Mouse (Mus musculus) urinary bladder, postnatal 36 days (tissue): ENCODE measurements around the gene Gm6034.
"Not testable (repeated sequence)": the region's sequence is repeated elsewhere in the genome, so short reads cannot be mapped to it uniquely, and the experiment has no call there.

Source experiments
- DNase-seq, 2 experiments: peaks; one replicate each; pipeline ENCODE4 v3.0.0; 2022; ENCODE audit warnings: low spot score in 2 of 2, mixed read lengths in 1 of 2

The Gm6034 gene

DNA sequence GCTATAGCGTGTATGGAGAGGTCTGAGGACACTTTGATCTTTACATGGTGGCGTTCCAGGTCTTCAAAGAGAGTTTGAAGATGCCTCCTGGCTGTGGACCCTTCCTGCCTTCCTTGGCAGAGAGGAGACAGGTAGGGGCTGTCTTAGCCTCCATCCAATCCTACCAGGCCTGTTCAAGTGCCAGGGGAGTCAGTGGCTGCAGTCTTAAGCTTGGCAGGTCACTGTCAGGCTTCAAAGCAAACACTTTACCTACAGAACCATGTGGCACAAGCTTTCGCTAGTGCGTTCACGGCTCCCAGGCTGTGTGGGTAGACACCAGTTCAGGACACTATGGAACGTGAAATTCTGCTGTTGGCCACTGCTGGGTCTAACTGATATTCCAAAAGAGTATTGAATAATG lies 19.8 kb upstream of the Gm6034 start:
- no peak for DNase-seq

DNA sequence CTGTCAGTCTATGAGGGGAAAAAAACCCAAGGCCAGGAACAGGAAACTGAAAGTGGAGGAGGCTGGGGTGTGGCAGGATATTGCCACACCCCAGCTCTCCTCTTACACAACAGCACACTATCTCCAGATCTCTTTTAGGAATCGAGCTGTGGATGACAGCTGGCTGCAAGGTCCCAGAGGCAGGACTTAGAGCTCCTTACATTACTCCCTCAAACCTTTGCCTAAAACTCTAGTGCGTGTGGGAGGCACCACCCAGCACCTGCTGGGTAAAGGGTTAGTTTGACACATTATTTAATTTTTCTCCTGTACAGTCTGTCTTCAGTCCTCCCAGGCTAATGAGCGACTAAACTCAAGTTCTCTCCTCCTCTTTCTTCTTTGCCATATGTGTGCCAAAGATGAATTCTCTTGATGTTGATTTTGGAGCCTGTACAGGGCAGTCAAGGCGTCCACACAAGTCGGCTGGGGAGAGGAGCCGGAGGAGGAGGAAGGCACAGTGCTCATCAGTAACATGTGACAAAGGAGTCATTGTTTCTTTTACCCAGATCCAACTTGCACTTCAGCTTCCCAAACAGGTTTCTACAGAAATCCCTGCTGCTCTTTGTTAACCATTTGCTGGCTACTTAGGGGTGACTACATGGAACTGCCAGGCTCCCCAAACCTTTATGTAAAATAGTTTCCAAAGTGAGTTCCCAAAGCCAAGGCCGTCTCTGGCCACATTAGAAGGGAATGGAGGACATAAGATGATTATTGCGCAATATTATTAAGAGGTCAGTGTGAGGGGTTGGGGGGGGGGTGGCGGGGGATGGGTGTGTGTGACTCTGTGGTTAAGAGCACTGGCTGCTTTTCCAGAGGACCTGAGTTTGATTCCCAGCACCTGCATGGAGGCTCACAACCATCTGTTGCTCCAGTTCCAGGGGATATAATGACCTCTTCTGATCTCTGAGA lies 18.8 kb upstream of the Gm6034 start:
- peak; percentile 42 to 58 for DNase-seq

DNA sequence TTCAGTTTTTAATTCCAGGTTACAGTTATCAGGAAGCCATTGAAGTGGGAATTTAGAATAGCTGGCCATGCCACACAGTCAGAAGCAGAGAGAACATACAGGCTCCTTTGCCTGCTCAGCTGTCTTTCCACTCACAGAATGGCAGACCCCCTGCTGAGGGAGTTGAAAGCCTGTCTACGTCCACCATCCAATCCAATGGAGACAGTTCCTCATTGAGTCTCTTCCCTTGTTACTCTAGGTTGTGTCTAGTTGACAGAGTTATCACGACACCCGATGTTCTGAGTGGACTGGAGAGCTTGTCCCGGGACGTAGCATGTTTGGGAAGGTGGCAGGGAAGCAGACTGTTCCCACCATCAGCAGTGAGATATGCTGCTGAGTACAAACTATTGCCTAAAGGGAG lies 17.6 kb upstream of the Gm6034 start:
- no peak for DNase-seq

DNA sequence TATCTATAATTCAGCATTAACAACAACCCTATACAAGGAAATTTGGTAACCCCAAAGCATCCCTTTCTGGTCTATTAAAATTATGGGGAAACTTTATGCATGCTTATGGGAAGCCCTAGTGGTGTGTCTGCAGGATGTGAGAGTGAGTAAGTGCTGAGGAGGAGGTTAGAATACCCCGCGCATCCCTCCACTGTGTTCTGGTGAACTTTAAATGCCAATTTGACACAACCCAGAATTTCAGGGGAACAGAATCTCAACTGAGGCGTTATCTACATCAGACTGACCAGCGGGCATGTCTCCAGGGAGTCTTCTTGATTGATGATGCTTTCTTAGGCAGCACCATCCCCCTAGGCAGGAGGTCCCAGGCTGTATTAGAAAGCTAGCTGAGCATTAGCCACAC lies 16.9 kb upstream of the Gm6034 start:
- no peak for DNase-seq

DNA sequence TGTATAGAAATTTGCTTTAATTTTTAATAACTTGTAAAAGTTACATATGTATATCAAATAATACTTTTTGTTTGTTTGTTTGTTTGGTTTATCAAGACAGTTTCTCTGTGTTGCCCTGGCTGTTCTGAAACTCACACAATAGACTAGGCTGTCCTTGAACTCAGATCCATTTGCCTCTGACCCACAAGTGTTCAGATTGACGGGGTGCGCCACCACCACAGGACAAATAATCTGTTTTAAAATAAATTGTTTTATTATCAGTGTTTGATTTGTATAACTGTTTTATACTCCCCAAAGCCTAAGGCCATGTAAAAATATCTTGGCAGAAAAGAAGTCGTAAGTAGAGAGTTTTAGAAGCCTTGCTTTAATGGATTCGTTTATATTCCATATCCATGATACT lies 15.1 kb upstream of the Gm6034 start:
- no peak for DNase-seq

DNA sequence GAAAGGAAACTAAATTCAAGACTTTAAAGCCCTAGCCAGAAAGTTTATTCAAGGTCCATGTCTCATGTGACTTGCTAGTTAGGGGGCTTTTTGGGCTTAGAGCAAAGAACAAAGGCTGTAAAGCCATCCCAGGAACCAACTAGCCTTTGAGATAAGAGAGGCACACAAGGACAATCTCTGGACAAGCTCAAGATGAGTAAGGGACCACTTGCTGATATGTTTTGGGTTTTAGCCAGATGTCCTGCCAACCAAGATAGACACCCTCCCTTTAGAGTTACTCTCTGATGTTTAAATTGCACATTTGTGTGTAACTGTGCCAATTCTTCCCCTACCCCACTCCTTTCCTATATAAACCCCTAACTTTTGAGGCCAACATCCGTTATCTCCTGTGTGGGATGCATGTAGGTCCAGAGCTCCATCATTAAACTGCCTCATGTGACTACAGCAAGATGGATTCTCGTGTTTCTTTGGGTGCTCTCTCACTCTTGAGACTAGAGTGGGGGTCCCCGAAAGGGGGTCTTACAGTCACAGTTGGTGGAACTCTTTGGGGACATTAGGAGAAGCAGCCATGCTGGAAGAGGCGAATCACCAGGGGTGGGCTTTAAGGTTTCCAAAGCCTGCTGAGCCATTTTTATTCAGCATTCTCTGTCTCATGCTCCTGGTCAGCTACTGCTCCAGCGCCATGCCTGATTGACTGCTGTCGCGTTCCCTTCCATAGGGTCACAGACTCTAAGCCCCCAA lies 13.7 kb upstream of the Gm6034 start:
- DNase-seq: no peak

DNA sequence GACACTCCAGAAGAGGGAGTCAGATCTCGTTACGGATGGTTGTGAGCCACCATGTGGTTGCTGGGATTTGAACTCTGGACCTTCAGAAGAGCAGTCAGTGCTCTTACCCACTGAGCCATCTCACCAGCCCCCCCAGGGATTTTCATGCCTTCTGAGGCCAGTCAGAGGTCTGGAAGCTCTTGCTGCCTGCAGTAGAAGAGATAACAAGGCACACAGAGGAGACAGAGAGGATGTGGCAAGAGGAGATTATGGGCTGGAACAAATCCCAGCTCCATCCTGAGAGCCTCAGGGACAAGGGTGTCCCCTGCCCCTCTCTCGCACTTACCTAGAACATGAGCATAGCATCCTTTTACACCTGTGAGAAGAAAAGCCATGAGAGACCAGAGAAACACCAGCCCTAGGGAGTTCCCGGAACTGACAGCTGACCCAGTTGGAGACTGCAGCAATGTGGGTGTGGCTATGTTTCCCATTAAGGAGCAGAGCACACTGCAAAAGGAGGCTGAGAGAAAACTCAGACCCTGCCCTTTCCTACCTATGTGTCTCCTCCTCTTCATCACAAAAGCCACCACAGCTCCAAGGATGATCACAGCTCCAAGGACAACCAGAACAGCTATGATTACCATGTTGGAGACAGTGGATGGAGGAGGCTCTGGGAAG lies 12.6 kb upstream of the Gm6034 start:
- DNase-seq: not testable (repeated sequence)

DNA sequence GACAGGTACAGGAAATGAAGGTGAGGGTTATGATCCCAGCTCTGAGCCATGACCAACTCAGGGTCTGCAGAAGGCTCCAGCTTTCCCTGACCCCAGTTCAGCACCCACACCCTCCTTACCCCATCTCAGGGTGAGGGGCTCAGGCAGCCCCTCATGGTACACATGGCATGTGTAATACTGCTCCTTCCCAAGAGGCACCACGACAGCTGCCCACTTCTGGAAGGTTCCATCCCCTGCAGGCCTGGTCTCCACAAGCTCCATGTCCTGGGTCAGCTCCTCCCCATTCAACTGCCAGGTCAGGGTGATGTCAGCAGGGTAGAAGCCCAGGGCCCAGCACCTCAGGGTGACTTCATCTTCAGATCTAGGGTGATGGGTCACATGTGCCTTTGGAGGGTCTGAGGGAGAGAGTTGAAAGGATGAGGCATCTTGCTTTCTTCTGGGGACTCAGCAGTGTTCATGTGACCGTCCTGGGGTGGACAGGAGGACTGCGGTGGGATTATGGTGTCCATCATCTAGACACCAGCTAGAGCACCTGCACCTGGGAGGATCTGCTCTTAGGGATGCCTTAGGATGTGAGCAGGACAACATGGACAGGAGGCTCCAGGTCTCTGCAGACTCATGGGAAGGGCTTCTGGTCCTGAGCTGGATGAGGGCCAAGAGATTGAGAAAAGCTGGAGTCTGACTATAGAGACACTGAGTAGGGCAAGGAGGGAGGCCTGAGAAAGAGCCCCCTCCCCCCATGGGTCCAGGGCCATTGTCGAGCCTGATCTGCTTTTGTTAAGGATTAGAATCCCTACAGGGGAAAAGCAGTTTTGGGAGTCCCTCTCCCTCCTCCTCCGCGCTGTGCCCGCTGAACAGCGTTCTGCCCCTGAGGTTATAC lies 11.8 kb upstream of the Gm6034 start:
- DNase-seq: not testable (repeated sequence)

DNA sequence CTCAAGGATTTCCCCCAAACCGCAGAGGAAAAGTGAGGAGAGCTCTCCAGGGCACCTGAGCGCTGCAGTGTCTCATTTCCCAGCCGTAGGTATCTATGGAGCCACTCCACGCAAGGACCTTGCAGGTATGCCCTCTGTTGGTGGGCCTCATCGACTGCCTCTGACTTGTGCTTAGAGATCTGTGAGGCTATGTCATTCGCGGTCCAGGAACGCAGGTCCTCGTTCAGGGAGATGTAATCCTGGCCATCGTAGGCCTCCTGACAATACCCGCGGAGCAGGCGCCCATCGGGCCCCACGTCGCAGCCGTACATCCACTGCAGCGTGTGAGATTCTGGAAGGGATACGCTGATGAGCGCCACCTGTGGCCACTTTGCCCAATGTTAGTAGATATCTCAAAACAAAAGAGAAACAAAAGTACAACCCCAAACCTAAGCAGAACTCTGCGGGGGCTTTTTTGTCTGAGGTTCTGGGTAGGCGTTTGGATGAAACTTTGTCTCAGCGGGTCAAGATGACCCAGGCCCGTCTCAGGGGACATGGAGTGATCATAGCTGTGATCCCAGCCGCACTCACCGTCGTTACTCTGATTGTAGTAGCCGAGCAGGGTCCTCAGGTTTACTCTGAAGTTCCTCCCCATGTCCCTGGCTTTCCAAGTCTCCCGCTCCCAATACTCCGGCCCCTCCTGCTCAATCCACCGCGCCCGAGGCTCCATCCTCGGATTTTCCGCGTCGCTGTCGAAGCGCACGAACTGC lies 11.0 kb upstream of the Gm6034 start:
- DNase-seq: peak; percentile 58 to 62

DNA sequence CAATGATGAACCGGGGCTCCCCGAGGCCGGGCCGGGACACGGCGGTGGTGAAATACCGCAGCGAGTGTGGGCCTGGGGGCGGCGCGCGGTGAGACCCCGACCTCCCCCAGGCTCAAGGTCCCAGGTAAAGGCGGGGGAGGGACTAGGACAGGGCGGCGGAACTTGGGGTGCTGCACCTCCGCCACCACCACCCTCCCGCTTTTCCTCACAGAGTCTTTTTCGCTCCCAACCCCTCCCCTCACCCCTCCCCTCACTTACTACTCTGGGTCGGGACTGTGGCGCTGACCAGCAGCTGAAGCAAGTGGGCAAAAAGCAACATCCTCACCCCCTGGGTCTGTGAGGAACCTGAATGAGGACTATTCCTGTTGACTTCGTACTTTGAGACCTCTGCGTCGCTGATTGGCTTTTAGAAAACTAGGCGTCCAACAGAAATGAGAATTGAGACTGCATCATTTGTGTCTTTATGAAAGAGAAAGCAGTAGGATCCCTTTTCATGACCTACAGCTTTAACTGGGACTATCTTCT lies 10.3 kb upstream of the Gm6034 start, which contains the start of gene H2-T23:
TSS of gene H2-T23 (minus strand) at position 505 of the 525 bp plus-strand sequence.
- peak; percentile 51 to 64 for DNase-seq

DNA sequence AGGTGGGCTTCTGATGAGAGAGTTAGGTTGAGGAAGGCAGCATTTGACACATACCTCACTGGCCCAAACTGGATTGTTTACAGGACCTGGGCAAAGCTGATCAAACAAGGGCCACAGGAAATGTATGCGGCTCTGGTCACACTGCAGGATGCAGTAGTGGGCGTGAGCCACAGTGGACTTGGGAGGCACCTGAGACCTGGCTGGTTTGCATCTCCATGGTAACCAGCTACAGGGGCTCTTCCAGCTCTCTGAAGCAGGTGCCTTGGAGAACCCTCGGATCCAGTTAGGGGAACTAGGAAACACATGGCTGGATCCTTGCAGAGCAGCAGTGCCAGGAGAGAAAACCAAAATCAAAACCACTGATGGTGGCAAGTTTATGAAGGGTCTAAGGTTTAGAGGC lies 8.2 kb upstream of the Gm6034 start:
- DNase-seq: not testable (repeated sequence)

DNA sequence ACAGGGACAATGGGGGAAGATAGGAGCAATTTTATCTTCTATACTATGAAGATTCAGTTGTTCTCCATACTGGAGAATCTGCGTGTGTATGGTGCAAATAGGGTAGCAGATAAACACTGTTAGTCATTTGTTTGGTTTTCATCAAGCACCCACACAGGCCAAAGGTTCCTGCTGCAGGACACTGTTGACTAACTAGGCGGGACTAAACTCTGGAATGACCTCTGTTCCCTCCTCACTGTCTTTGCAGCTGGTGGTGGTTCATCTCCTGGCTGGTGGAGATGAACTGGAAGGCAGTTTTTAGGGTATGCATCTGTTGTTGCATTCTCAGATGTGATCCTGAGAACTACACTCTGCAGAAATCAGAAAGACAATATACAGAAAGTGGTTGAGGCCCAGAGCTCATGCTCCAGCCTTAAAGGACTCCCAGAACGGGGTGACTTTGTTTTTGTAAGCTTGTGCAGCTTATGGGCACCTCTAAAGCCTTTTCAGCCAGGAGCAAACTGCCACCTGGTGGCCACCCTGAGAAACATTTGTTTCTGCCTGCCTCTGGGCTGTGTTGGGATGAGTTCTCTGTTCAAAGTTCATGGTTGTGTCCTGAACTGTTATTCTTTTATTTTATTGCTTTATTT lies 7.6 kb upstream of the Gm6034 start:
- DNase-seq: peak; percentile 47 to 60

DNA sequence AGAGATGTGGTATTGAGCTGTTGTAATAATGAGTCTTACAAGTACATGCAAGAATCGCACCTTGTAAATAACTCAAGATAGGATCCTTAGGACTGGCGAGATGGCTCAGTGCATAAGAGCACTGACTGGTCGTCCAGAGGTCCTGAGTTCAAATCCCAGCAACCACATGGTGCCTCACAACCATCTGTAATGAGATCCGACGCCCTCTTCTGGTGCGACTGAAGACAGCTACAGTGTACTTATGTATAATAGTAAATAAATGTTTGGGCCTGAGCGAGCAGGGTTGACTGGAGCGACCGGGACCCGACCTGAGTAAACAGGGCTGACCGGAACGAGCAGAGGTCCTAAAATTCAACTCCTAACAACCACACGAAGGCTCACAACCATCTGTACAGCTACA lies 6.6 kb upstream of the Gm6034 start:
- not testable (repeated sequence) for DNase-seq

DNA sequence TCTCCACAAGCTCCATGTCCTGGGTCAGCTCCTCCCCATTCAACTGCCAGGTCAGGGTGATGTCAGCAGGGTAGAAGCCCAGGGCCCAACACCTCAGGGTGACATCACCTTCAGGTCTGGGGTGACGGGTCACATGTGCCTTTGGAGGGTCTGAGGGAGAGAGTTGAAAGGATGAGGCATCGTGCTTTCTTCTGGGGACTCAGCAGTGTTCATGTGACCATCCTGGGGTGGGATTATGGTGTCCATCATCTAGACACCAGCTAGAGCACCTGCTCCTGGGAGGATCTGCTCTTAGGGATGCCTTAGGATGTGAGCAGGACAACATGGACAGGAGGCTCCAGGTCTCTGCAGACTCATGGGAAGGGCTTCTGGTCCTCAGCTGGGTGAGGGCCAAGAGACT lies 2.2 kb upstream of the Gm6034 start:
- DNase-seq: not testable (repeated sequence)

DNA sequence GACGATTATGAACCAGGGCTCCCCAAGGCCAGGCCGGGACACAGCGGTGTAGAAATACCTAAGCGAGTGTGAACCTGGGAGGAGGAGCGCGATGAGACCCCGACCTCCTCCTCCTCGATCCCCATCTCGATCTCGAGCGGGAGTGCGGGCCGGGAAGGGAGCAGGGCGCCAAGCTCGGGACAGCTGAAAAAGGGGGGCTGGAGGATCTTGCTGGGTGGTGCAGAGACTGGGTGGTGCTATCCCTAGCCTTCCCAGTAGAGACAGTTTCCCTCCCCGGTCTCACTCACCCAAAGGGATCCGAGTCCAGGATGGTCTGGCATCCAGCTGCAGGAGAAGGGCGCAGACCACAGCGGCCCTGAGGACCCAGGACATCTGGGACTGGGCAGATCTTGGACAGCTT lies 706 bp upstream of the Gm6034 start:
- DNase-seq: not testable (repeated sequence)

DNA sequence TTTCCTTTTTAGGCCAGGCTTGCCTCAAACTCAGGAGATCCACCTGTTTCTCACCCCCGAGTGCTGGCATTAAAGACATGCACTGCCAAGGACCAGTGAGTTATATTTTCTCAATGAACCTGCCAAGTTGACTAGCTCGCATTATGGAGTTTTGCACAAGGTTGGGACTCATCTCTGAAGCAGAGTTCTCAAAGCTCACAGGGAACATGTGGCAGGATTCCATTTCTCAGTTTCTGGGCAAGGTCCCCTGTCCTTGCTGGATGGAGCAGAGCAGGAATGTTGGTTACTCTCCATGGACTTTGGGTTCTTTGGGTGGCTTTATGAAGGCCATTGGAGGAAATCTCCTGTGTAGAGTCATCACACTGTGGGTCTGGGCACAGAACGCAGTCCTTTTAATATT lies 525 bp downstream of the Gm6034 start:
- DNase-seq: no peak

DNA sequence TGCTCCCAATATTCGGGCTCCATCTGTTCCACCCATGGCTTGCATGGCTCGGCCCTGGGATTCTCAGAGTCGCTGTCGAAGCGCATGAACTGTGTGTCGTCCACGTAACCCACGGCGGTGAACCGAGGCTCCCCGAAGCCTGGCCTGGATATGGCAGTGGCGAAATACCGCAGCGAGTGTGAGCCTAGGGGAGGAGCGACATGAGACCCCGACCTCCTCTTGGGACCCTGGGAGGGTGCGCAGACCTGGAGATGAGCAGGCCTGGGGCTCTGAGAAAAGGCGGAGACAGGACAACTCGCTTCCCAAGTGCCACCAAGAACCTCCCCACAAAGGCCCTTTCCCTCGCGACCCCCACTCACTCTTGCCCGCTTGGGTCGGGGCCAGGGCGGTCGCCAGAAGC lies 15.2 kb downstream of the Gm6034 start:
- not testable (repeated sequence) for DNase-seq

DNA sequence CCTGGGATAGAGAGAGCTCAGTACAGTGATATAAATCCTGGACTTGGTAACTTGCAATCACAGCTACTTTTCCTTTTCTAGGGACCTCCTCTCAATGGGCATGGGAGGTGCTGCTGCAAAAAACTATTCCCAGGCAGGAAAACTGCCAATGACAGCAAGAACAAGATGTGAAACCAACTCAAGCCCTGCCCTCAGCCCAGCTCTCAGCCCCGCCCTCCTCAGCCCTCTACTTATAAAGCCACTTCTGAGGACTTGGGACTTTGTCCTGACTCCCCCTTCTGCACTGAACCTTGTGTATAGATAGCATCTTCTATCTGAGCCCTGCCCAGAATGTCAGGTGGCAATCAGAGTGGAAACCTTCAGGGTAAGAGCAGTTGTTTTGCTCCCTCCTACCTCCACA lies 15.6 kb downstream of the Gm6034 start, which contains the start of gene Gm11127:
TSS of gene Gm11127 (minus strand) at position 10 of the 400 bp plus-strand sequence.
- not testable (repeated sequence) for DNase-seq

DNA sequence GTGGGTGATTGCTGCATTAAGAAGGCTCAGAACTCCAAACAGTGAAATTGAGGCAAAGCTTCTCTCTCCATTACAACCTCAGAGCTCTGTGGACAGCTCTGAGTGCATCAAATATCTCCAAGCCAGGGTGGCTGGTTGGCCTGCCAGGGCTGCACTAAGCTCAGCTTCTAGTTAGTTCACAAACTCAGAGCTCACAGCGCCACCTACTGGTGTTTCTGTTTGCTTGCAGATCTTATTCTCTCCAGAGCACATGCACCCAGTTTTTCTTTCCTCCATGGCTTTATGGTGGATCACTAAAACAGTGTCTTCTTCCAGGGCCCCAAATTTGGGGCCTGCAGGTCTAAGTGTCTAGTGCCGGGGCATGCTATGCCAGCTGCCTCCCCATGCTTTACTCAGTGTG lies 18.1 kb downstream of the Gm6034 start:
- DNase-seq: peak; percentile 84 to 90

DNA sequence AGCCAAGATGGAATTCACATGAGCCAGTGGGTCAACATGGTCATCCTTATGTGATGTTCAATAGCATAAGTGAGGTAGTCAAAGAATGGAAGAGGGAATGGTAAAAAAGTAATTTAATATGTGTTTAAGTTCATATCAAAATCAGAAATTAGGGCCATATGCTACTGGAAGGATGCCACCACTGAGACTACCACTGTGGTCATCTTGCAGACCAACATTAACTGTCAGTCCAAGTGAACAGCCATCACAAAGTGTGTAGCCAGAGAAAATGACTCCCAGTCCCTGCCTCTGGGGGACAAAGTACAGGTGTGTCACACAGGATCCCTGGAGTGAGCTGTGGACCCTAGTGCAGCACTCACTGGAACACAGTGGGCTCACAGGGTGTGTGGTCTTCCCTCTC lies 39.1 kb downstream of the Gm6034 start:
- not testable (repeated sequence) for DNase-seq
